Mouse (Mus musculus) olfactory bulb, adult 2 months (tissue): ENCODE results near the gene Fbxl12.

ENCODE experiments used
- CTCF ChIP-seq: fragments of 200-500 bp; IDR thresholded peaks from 2 replicates; pipeline ENCODE4 v1.5.1; 2012; ENCODE audit warnings: low read depth, mild to moderate bottlenecking, low read length, moderate library complexity; ENCODE audit not compliant: insufficient read depth
- POLR2A ChIP-seq: fragments of 200-500 bp; IDR thresholded peaks from 2 replicates; pipeline ENCODE4 v1.6.1; 2012; ENCODE audit warnings: mild to moderate bottlenecking, low read depth, low read length, moderate library complexity; ENCODE audit not compliant: insufficient read depth

- TF ChIP-seq CTCF (no peak), POLR2A (no peak)
These were observed 5.1 kb downstream of the Fbxl12 start for GRCm38 (mm10) chr9:20639486-20639885.
